Mouse (Mus musculus) urinary bladder, postnatal 14 days (tissue): ENCODE results near the gene Mme.

Experiments used
- DNase-seq: peaks from one replicate; pipeline ENCODE4 v3.0.0; 2021; ENCODE audit warnings: low spot score

Gene Mme

DNA sequence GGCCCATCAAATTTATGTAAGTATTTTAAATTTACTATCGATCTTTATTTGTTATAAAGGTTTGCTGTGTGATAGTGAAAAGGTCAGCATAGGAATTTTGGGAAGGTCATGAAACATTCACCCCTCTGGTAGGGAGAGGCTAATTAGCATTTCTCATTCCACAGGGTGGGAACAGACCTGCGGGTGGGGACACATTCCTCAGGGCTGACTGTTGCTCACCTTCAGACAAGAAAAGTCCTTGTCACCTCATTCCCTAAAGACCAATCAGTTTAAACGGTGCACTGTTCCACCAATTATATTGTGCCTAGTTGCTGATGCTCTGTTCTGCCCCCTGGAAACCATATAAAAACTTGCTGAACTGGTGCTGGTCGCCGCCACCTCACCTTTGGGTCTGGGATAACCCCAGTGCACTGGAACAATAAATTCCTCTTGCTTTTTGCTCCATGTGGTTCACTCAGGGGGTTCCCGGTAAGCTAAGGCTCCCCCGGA is at the start of gene Mme:
Gene Mme, plus strand, starts transcription at position 439 of the 489 bp plus-strand sequence.
- no peak for DNase-seq

DNA sequence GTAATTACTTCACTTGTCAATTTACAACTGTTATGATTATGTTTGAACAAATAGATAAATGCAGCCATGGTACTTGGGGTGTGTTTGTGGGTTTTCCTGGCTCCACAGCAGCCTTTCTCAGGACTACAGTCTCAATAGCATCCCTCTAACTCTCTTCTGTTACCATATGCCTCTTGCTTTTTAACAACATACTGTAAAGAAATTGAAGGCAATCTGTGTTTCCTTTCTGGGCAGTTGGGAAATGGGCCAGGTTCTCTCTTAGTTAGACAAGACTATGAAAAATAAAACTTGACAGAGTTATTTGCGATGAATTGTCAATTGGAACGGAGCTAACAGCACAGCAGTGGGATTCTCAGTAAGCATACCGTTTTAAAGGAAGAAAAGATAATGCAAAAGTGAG is 44.8 kb upstream of the Mme start:
- DNase-seq, result no peak

DNA sequence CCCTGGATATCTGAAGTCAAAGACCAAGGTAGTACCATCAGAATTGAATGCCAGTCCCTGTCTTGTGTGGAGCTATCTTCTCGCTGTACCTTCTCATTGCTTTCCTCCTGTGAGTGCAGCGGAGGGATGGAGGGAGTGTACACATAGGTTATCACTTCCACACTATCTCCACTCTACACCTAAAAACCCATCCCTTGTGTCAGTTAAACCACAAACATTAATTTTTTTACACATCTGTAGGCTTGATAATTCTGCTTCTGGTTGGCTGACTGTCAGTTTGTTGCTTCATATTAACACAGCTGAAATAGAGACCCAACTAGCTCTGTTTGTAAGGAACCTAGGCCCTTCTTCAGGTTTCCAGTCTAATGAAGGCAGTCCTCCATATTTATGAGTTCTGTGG is 43.3 kb upstream of the Mme start:
- DNase-seq, result no peak

DNA sequence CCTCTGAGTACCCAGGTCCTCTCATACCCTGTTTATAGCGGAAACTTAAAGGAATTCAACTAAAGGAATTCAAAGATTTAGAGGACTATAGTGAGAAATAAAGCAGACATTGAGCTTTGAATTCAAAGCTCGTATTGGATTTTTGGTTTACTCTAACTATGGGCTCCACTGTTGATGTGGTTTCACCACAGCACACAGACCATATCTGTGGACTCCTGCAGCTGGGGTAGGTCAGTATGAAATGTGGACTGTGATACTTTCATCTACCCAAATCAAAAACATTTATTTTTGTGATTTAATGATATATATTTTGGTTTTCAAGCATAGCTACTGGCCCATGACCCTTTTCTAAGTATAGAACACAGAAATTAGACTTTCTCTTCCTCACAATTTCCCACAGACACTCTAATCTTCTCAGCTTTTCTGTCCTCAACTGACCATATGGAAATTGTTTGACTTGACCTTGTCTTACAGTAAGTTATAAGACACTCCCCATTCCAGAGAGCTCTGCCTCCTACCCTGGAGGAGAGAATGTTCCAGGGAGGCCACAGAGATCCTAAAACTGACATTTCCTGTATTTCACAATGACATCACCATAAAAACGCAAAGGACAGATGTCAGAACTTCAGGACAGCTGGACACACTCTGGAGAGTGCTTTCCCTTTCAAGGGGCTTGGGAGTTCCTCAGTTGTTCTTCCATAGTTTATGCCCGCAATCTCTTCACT is 19.3 kb upstream of the Mme start:
- no peak for DNase-seq

DNA sequence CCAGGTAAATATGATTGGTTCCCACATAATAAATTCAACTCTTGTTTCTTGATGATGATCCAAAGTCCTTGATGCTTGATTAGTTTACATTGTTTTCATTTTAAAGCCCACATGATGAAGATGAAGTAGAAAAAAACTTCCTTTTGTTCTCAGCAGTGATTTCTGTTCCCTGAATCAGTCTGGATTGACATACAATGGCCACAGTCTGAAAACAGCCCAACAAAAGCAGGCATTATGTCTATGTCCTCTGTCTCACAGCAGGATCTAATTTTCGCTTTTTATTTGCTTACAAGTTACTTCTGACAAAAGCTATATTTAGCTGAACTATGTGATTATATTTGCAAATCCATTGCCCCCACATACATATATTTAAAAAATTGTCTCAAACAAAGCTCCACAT is 17.7 kb upstream of the Mme start:
- DNase-seq, result no peak

DNA sequence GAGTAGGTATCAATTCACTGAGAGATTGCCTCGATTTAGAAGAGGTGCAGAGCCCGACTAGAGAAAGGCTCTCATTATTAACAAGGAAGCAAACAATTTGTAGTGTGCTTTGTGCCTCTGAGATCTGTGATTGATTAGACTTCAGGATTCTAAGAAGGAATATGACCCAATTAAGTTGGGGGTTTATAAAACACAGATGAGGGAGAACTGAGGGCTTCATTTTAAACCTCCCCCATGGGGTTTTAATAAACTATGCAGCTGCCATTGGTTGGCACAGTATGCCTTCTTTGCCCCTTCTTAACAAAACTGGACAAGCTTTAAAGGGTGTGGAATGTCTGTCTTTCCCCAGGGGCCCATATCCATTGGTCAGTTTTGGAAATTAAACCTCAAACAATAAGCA is 5.4 kb upstream of the Mme start:
- DNase-seq, result no peak

DNA sequence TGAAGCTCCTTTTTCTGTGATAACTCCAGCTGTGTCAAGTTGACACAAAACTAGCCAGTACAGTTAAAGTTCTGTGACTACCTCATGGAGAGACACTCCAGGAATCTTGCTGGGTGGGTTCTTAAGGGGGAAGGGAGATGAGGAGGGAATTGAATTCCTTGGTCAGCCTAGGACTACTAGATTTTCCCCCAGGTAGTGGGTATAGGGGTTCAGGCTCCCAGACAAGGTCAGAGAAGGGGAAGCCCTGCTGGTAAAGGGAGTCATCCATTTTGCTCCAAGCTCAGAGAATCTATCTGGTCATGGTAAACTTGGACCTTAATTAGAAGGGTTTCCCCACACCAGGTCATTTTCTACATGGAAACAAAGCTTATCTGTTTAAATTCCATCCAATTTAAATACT is 2.4 kb downstream of the Mme start:
- no peak for DNase-seq

DNA sequence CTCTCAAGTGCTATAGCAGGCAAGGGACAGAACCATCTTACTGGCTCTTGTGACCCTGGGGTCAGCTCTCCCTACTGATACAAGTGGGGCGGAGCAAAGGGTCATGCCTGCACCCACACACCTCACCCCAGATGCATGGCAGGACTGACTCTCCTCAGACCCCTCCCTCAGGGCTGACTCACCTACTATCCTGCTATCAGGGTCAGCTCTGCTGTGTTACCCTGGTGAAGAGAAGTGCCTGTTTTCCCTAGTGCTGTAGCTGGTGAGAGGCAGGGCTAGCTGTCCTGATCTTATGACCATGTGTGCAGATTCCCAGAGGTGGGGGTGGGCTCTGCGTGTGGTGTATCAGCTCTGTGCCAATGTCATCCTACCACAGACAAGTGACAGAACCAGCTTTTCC is 30.8 kb downstream of the Mme start:
- DNase-seq, result no peak

DNA sequence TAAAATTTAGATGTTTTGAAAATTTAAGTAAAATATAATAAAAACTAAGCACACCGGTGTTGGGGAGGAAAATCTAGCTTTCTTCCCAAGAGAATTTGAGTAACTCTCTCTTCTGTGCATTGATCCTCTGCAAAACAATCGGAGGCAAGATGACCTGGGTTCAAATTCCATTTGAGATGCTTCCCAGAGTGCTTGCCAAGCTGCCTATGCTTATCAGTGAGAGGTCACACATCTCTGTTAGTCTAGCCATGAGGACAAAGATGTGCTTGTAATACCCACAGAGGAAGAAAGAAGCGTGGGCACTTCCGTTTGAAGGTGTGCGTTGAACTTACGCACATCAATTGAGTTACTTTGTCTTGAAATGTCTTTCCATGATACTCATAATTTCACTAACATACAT is 53.0 kb downstream of the Mme start:
- no peak for DNase-seq

DNA sequence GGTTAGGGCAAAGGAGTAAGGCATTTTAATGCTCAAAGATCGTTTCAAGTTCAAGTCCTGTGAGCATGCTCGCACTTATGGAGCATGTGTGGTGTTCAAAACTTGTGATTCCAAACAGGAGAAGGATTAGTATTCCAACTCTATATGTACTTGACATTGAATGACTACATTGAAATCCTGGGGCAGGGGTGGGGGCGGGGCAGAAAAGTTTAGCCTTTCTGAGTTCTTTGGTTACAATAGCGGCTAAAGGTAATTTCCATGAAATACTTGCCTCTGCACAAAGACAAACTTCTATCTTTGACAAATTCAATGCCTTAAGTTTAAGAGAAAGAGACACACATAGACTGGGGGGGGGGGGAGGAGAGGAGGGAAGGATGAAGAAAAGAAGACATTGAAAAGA is 53.5 kb downstream of the Mme start:
- DNase-seq, result no peak

DNA sequence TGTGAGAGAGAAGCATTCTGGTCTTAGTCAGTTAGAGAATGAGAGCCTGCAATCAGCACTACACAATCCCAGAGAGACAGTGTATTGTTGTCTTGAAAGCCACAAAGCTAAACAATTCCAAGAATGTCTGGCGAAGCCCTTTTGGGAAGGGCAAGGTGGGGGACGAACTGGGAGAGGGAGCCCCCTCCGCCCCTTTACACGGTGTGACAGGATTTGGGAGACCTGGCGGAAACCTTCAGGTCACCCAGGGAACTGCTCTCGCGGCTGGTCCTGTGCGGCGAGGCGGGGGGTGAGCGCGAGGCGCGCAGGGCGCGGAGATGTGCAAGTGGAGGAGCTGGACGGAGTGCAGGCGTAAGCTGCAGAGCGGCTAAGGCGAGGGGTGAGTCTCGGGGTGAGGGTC is 53.9 kb downstream of the Mme start:
- peak; percentile 5 for DNase-seq

DNA sequence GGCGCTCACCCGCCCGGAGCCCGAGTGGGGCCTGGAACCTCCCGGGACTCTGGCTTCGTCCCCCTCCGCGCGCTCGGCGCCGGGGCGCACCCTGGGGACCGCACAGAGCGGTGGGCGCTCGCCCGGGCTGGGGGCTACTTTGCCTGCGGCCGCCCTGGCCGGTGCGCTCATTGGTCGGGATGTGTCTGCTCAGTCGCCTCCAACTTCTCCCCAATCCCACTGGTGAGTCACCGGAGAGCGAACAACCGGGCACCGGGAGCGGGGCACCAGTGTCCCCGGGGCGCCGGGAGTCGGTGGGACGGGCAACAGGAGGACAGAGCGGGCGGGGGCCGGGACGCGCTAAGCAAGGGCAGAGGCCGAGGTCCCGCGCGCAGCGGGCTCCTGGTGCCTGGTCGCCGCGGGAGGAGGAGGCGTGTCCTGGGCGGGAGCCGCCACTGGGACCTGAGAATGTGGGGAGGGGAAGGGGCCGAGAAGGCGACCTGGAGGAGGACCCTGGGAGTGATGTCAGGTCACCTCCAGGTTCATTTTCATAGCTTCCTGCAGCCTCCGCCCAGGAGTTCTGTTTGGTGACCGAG is 54.4 kb downstream of the Mme start:
- DNase-seq, result peak; percentile 19

DNA sequence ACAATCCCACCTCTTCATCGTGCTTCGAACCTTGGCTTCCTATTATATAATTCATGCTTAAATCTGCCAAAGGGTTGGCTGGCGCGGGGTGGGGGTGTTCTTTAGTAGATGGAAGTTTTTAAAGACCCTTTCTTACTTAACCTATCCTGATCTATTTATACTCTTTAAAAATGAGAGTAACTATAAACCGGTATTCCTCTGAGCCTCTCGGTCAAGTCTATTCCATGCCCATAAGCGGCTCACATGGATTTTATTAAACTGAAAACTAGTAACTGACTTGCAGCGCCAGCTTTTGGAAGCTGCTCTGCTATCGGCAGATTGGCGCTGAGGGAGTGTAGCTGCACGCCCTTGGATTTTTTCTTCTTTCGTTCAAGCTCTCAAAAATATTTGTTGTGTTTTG is 55.1 kb downstream of the Mme start:
- DNase-seq, result no peak

DNA sequence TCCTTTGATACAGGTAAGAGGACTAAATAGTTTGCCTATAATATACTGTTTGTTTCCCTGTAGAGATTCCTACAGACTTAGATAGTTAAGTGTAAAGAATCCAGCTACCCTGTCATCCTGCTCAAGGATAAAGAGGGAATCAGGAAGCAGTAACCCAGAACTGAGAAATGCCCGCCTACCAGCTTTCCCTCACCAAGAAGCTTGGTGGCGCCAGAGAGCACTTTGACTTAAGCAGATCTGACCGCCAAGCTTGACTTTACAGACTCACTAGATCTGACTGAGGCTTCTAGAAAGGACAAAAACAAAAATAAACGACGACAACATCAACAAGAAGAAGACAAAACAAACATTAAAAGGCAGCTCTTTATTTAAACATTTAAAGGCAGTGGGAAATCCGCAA is 56.5 kb downstream of the Mme start:
- peak; percentile 71 for DNase-seq

DNA sequence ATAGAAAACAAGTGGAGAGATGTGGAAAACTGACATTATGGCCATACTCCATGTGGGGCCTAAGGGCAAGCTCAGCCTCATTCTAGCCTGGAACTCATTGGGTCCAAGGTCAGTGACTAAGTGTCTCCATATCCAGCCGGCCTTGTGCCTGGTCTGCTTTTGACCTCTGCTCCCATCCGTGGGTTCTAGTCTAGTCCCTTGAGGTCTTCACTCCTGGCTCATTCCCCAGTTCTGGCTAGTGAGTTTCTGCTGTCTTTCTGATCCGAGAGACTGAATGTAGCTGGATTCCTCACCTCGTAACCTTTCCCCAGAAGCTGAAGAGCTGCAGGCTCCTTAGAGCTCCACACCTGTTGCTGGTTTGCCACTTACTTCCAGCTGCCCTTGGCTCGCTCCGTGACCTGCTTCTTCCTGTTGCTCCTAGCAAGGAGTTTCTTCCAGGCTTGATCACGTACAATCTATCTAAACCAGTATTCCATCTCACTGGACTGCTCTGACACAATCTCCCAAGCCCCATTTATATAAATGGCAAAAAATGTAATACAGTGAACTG is 73.9 kb downstream of the Mme start:
- no peak for DNase-seq

DNA sequence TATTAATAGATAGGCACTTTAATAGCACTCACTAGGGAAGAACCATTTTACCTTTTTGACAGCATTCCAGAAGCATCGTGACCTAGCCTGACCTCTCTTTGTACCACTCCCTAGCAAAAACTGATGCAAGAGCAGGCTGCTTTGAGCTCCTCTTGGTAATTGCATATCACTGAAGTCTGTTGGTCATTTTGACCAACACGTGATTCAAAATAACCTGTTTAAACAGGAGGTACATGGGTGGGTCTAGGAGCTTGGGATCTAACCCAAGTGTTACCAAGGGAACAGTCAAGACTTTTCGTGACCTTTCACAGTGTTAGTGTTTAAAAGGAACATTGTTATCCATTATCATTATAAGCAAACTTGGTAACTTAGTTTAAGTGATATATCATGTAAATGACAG is 76.2 kb downstream of the Mme start:
- no peak for DNase-seq

DNA sequence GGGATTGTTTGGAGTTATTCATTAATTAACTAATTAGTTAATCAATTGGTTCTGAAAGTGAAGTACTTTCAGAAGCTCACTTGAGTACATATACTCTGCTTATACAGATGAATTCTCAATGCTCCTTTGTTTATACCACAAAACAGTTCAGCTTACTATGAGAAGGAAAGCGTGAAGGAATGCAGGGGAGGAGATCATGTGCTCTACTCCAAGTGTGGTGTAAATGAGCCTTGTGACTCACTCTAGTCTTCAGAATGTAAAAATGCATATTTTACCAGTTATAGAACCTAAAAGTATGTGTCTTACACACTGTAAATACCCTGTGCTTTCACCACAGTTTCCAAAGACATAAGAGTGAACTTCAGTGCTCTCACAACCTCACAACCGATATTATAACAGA is 84.3 kb downstream of the Mme start:
- DNase-seq, result no peak

DNA sequence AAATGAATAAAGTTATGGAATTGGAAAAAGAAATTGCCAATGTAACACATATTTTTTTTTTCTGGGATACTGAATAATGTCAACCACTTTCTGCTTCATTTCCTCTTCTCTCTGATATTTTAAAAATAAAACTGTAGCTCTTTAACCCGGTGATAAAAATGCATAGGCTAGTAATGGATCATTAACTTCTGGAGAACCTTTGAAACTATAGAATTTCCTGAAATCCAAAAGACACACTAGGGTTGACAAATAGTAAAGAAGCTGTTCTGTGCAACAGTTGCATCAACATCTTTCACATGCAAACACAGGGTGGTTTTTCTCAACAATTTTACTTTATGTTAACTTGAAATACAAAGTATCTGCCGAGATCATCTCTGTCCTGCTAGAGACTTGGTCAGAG is 98.8 kb downstream of the Mme start:
- no peak for DNase-seq

DNA sequence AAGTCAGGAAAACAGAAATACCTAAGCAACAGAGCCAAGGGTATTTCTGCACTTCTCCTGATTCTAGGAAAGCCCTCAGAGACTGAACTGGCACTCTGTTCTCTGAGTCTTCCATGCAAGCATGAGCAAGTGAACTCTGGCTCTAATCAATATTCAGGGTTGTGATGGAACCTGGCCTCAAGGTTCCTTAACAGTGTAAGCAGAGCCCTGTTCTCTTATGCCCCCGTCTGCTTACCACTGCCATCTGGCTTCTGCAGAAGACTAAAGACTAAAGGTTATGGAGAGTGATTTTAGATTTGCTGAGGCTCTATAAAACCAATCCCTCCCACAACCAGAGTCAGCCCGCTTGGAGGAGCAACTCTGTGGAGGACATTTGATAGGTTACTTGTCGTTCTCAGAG is 99.2 kb downstream of the Mme start:
- no peak for DNase-seq

DNA sequence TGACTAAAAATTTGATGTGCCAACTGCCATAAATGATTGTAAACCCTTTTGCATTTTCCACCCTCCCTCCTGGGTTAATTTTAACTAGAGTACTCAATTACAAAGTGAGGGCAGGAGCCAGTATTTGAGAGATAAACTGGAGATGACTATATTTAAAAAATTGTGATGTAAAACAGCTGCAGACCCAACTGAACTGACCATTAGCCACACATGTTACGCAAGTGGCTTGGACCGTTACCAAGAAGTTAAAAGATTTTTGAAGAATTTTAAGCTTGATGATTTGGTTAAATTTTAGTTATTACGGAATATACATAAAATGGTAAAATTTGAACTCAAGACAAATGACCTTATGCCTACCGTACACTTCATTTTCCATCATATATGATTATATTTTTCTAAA is 100.1 kb downstream of the Mme start:
- no peak for DNase-seq

DNA sequence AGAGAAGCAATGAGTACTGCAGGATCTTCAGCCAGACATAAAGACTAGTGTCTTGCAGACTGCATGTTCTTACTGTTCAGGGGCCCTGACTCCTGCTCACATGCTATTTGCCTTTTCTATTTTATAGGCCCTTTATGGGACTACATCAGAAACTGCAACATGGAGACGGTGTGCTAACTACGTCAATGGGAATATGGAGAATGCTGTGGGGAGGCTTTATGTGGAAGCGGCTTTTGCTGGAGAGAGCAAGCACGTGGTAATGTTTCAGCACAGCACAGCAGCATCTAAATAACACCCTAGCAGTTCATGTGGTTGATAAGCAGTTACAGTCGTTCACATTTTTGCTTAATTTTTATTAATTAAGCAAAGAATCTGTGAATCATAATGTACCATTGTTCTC is 103.7 kb downstream of the Mme start:
- DNase-seq, result no peak

DNA sequence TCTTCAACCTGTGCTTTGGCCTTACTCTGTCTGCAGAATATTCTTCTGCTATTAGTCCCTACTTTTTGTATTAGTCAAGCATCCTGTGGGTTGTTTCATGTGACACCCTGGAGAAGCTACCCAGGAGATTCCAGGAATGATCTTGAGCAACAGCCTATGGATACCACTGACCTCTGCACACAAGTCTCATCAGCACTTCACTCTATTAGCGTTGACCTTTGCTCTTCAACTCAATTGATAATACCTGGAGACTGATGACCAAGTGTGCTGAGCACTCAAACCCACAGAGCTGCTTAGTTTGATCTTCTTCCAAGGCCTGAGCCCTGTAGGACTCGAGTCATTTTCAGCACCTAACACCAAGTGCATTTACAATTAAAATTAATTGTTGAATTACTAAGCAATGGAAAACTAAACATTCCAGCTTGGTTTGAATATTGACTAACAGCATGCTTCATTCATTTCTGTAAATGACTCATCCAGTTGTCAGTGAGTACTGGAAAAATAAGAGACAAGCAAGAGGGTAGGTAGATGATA is 107.6 kb downstream of the Mme start:
- DNase-seq, result no peak

DNA sequence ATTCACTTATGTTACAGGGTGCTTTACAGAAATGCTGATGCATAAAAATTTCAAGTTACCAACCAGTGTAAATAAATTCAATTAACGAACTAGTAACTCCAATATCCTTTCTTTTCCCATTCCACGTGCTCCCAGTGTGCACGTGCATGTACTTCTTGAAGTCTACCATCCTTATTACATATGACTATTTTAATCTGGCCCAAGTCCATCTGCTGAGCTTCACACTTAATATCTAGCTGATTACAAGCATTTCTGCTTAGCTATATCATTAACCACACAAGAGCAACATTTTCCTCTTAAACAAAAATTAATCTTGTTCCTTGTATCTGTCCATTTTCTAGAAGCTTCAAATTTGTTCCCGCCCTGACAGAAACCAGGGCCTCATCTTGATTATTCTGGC is 108.9 kb downstream of the Mme start:
- no peak for DNase-seq

DNA sequence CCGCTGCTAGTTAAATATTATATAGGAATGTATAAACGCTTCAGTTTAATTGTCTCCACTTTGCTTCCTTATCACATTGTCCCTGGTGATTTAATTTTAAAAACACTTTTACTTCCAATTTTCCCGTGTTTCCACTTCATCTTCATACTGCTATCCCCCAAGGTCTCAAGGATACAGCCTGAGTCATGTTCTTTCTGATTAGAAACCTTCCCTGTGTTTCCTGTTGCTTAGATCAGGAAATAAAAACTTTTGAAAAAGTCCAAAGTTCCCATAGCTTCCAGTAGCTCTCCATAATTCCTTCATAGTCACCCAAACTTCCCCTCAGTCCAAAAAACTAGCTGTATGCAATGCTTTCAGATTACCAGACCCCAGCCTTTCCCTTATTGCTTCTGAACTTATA is 109.4 kb downstream of the Mme start:
- no peak for DNase-seq
